Mouse (Mus musculus): ENCODE data around the gene Gm10964. TPM values are rescaled to one million over a fixed set of nuclear protein-coding genes. Genes with fewer than 3 reads are reported as not detected.

Gene Gm10964
- polyA plus RNA-seq, 2 experiments, result not detected

- WGBS, result 74% methylated on average over 1 of the region's 1 CpGs
- Histone ChIP-seq H3K4me3 (replicated peaks; ENCODE audit: low read length) (no peak overlapping the region), H3K27ac (replicated peaks; ENCODE audit: low read depth, low read length) (no peak overlapping the region), H3K4me2 (replicated peaks; ENCODE audit: low read depth, low read length, severe bottlenecking) (no peak overlapping the region), H3K9ac (ENCODE audit: low read depth, low read length, severe bottlenecking) (no peak overlapping the region), H3K36me3 (ENCODE audit: control insufficient read depth, insufficient read depth, low read length) (no peaks in the 10 kb centered on the region), H3K27me3 (ENCODE audit: control insufficient read depth, insufficient read depth, low read length) (no peaks in the 10 kb centered on the region), H3K9me3 (ENCODE audit: control insufficient read depth, low read length) (no peaks in the 10 kb centered on the region), H3K4me1 (ENCODE audit: control insufficient read depth, insufficient read depth, low read length) (peaks cover 11% of the 10 kb centered on the region)
- ATAC-seq (ENCODE audit: low FRiP score, low read depth) (no peak), DNase-seq (ENCODE audit: low spot score) (no peak)
- TF ChIP-seq POLR2A (IDR thresholded peaks at IDR 0.05; ENCODE audit: borderline replicate concordance, extremely low read depth, insufficient read depth, insufficient read length), result no peak
Measured at GRCm38 (mm10) chr3:103792566-103792965, 53.4 kb downstream of the Gm10964 start.

Other genes with a start within 250 kb of the Gm10964 start
- 0.44 TPM in 2 replicates for gene Syt6, start 164.1 kb upstream of the Gm10964 start, polyA plus RNA-seq (2012; rRNA removed)
- gene Syt6, start 164.1 kb upstream of the Gm10964 start, polyA plus RNA-seq (2014; fragmentation: Nextera tagmentation; extraction: Ambion mirVana), result 0.37 and 0.91 TPM in 2 replicates
- gene Atg4a-ps, start 93.3 kb upstream of the Gm10964 start, polyA plus RNA-seq (2012; rRNA removed), result 0.11 and 0.14 TPM in 2 replicates
- 0.36 TPM in 1 of 2 replicates, not detected in the other for gene Atg4a-ps, start 93.3 kb upstream of the Gm10964 start, polyA plus RNA-seq (2014; fragmentation: Nextera tagmentation; extraction: Ambion mirVana)
- gene Olfml3, start 1.4 kb upstream of the Gm10964 start, polyA plus RNA-seq (2012; rRNA removed), result 52.0 and 58.1 TPM in 2 replicates
- 82.5 and 88.0 TPM in 2 replicates for gene Olfml3, start 1.4 kb upstream of the Gm10964 start, polyA plus RNA-seq (2014; fragmentation: Nextera tagmentation; extraction: Ambion mirVana)
- 27.3 and 31.8 TPM in 2 replicates for gene Hipk1, start 52.2 kb downstream of the Gm10964 start, polyA plus RNA-seq (2012; rRNA removed)
- 16.6 and 17.1 TPM in 2 replicates for gene Hipk1, start 52.2 kb downstream of the Gm10964 start, polyA plus RNA-seq (2014; fragmentation: Nextera tagmentation; extraction: Ambion mirVana)
- 11.4 and 15.9 TPM in 2 replicates for gene Dclre1b, start 70.1 kb downstream of the Gm10964 start, polyA plus RNA-seq (2012; rRNA removed)
- gene Dclre1b, start 70.1 kb downstream of the Gm10964 start, polyA plus RNA-seq (2014; fragmentation: Nextera tagmentation; extraction: Ambion mirVana), result 29.5 and 32.2 TPM in 2 replicates
- gene Ap4b1, start 70.2 kb downstream of the Gm10964 start, polyA plus RNA-seq (2012; rRNA removed), result 24.6 and 27.0 TPM in 2 replicates
- gene Ap4b1, start 70.2 kb downstream of the Gm10964 start, polyA plus RNA-seq (2014; fragmentation: Nextera tagmentation; extraction: Ambion mirVana), result 22.9 and 23.4 TPM in 2 replicates
- 0.39 and 0.73 TPM in 2 replicates for gene Gm43064, start 70.2 kb downstream of the Gm10964 start, polyA plus RNA-seq (2012; rRNA removed)
- gene Gm43064, start 70.2 kb downstream of the Gm10964 start, polyA plus RNA-seq (2014; fragmentation: Nextera tagmentation; extraction: Ambion mirVana), result not detected in 2 replicates
- 0.68 and 1.1 TPM in 2 replicates for gene Bcl2l15, start 93.2 kb downstream of the Gm10964 start, polyA plus RNA-seq (2012; rRNA removed)
- gene Bcl2l15, start 93.2 kb downstream of the Gm10964 start, polyA plus RNA-seq (2014; fragmentation: Nextera tagmentation; extraction: Ambion mirVana), result 0.68 and 0.84 TPM in 2 replicates
- gene Ptpn22, start 120.4 kb downstream of the Gm10964 start, polyA plus RNA-seq (2012; rRNA removed), result 0.47 and 0.99 TPM in 2 replicates
- gene Ptpn22, start 120.4 kb downstream of the Gm10964 start, polyA plus RNA-seq (2014; fragmentation: Nextera tagmentation; extraction: Ambion mirVana), result 0.94 and 1.1 TPM in 2 replicates
- gene Rsbn1, start 174.8 kb downstream of the Gm10964 start, polyA plus RNA-seq (2012; rRNA removed), result 11.0 and 11.4 TPM in 2 replicates
- gene Rsbn1, start 174.8 kb downstream of the Gm10964 start, polyA plus RNA-seq (2014; fragmentation: Nextera tagmentation; extraction: Ambion mirVana), result 12.2 and 15.2 TPM in 2 replicates
- 22.5 and 24.5 TPM in 2 replicates for gene Phtf1, start 228.7 kb downstream of the Gm10964 start, polyA plus RNA-seq (2012; rRNA removed)
- 41.1 and 48.1 TPM in 2 replicates for gene Phtf1, start 228.7 kb downstream of the Gm10964 start, polyA plus RNA-seq (2014; fragmentation: Nextera tagmentation; extraction: Ambion mirVana)

Measured in limb, embryonic 14.5 days (tissue).